Mouse (Mus musculus) heart, postnatal 0 days (tissue): ENCODE measurements around the gene Dlg2. TPM values are rescaled to one million over a fixed set of nuclear protein-coding genes. Genes with fewer than 3 reads are reported as not detected.

ENCODE experiments used
- ATAC-seq: fragments of 200-750 bp; cut with Nextera tagmentation; 2 replicates; pipeline ENCODE4 v1.8.0; 2017; ENCODE audit warnings: low read depth, moderate number of reproducible peaks, moderate library complexity; ENCODE audit not compliant: insufficient read depth
- DNase-seq: peaks from one replicate; pipeline ENCODE4 v3.0.0-alpha.2; 2016; ENCODE audit warnings: low spot score
- H3K27ac ChIP-seq: fragments of 300-500 bp; sonication (generic); 2 replicates; pipeline ENCODE4 v1.5.1; 2014; ENCODE audit warnings: low read depth, mild to moderate bottlenecking
- H3K27me3 ChIP-seq: fragments of 300-500 bp; sonication (generic); 2 replicates; pipeline ENCODE4 v1.6.1; 2014; ENCODE audit warnings: low read length, mixed read lengths; ENCODE audit not compliant: control insufficient read depth, insufficient read depth
- H3K36me3 ChIP-seq: fragments of 300-500 bp; sonication (generic); replicated peaks from 2 replicates; pipeline ENCODE4 v1.6.1; 2014; ENCODE audit warnings: low read length, mixed read lengths; ENCODE audit not compliant: control insufficient read depth, insufficient read depth
- H3K4me1 ChIP-seq: fragments of 300-500 bp; sonication (generic); 2 replicates; pipeline ENCODE4 v1.6.1; 2014; ENCODE audit warnings: antibody characterized with exemption; ENCODE audit not compliant: control insufficient read depth, insufficient read depth
- H3K4me2 ChIP-seq: fragments of 300-500 bp; sonication (generic); 2 replicates; pipeline ENCODE4 v1.6.1; 2014; ENCODE audit warnings: low read depth, mild to moderate bottlenecking, low read length, moderate library complexity
- H3K4me3 ChIP-seq: fragments of 300-500 bp; sonication (generic); 2 replicates; pipeline ENCODE4 v1.5.1; 2014; ENCODE audit warnings: low read depth, low read length
- H3K9ac ChIP-seq: fragments of 300-500 bp; sonication (generic); replicated peaks from 2 replicates; pipeline ENCODE4 v1.6.1; 2014; ENCODE audit warnings: low read depth, low read length, mixed read lengths
- H3K9me3 ChIP-seq: fragments of 300-500 bp; sonication (generic); replicated peaks from 2 replicates; pipeline ENCODE4 v1.6.1; 2016; ENCODE audit warnings: low read length; ENCODE audit not compliant: control insufficient read depth
- CTCF ChIP-seq: IDR thresholded peaks from 2 replicates; pipeline ENCODE4 v1.5.1; 2016; ENCODE audit warnings: antibody characterized with exemption, control low read depth, low read depth
- EP300 ChIP-seq: IDR thresholded peaks from 2 replicates; pipeline ENCODE4 v1.6.1; 2016; ENCODE audit warnings: antibody characterized with exemption, low read depth
- WGBS: fragments of 180-500 bp; shearing (Covaris S2); extraction: QIAGEN DNeasy Blood & Tissue Kit; methylation state at CpG from one replicate; pipeline ENCODE4 v1.1.7; 2014; 5-methylcytosine and 5-hydroxymethylcytosine counted together
- polyA plus RNA-seq: library from polyadenylated mRNA; unstranded; fragments of >200 nt; fragmentation: Nextera tagmentation; extraction: Ambion mirVana; gene quantifications from 2 replicates; pipeline ENCODE4 v1.2.1, GENCODE M21; 2015
- total RNA-seq: library from RNA; depleted of rRNA; stranded (reverse); fragments of >200 nt; gene quantifications from 2 replicates; pipeline ENCODE4 v1.2.3, GENCODE M21; 2014; ENCODE audit warnings: low replicate concordance

Gene Dlg2
- total and polyA plus RNA-seq, 2 experiments from 2014 or later: 1.3 to 2.3 TPM

DNA sequence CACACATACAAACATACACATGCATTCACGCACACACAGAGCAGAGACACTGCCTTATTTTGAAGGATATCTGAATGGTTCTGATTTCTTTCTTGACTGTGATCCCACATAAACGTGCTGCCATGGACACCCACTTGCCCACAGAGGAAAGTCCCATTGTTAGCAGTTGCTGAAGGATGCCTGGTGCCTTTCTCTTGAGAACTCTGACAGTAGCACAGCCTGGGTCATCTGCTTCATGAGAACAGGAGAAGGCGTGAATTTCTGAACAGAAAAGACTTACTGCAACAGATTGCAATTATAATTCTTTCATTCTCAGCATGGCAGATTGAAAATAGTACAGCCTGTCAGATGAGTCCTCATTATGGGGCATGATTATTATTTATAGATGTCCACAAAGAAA, 1442.6 kb downstream of the Dlg2 start:
- 68% methylated on average over 3 of the region's 3 CpGs for WGBS

GRCm38 (mm10) chr7:91919738-91920137, 1443.3 kb downstream of the Dlg2 start:
- H3K4me1 ChIP-seq: no peaks in the 10 kb centered on the region
- no peaks in the 10 kb centered on the region for H3K36me3 ChIP-seq
- DNase-seq: no peak
- TF ChIP-seq CTCF (no peak), EP300 (no peak)
- no peak overlapping the region for H3K4me2 ChIP-seq
- H3K9ac ChIP-seq: no peak overlapping the region
- WGBS: 81% methylated on average over 3 of the region's 3 CpGs
- H3K4me3 ChIP-seq: no peak overlapping the region
- no peaks in the 10 kb centered on the region for H3K9me3 ChIP-seq
- no peaks in the 10 kb centered on the region for H3K27me3 ChIP-seq
- H3K27ac ChIP-seq: no peak overlapping the region
- no peak for ATAC-seq

More for the DNA sequence above, 1442.6 kb downstream of the Dlg2 start:
- no peak overlapping the region for H3K4me2 ChIP-seq
- H3K9me3 ChIP-seq: no peaks in the 10 kb centered on the region
- no peak overlapping the region for H3K27ac ChIP-seq
- H3K9ac ChIP-seq: no peak overlapping the region
- H3K36me3 ChIP-seq: no peaks in the 10 kb centered on the region
- H3K27me3 ChIP-seq: no peaks in the 10 kb centered on the region
- TF ChIP-seq EP300: no peak
- no peak for TF ChIP-seq CTCF
- no peak for DNase-seq
- H3K4me3 ChIP-seq: no peak overlapping the region
- no peaks in the 10 kb centered on the region for H3K4me1 ChIP-seq
- no peak for ATAC-seq

GRCm38 (mm10) chr7:91934881-91935597, 1458.6 kb downstream of the Dlg2 start:
- Histone ChIP-seq H3K9ac (no peak overlapping the region), H3K27me3 (no peaks in the 10 kb centered on the region), H3K4me2 (no peak overlapping the region), H3K27ac (no peak overlapping the region), H3K4me3 (no peak overlapping the region), H3K36me3 (no peaks in the 10 kb centered on the region), H3K9me3 (no peaks in the 10 kb centered on the region), H3K4me1 (no peaks in the 10 kb centered on the region)
- TF ChIP-seq CTCF: no peak
- TF ChIP-seq EP300: no peak
- ATAC-seq (no peak), DNase-seq (no peak)
- WGBS: 61% methylated on average over 12 of the region's 12 CpGs

DNA sequence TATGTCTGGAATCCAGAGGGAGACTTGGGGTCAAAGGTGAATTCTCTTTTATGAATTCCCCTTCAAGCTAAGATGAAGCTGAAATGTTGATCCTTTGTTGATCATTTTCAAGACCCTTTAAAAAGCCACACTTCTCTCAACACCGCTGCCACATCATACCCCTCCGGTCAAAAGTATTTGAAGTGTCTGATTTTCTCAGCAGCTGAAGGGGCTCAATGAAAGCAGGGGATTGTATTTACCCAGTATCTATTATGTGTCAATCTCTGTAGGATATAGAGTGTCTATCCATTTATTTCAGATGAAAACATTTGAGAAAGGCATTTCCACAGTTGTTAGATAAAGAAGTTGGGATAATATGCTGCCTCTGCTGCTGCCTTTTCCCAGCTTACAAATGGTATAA, 1459.7 kb downstream of the Dlg2 start:
- WGBS: 84% methylated on average over 2 of the region's 2 CpGs
- no peak overlapping the region for H3K4me3 ChIP-seq
- TF ChIP-seq CTCF (no peak), EP300 (no peak)

GRCm38 (mm10) chr7:91943224-91943623, 1466.8 kb downstream of the Dlg2 start:
- WGBS: 61% methylated on average over 1 of the region's 1 CpGs
- ATAC-seq: no peak
- no peaks in the 10 kb centered on the region for H3K27me3 ChIP-seq

More for the DNA sequence above, 1459.7 kb downstream of the Dlg2 start:
- no peaks in the 10 kb centered on the region for H3K9me3 ChIP-seq
- no peak overlapping the region for H3K4me2 ChIP-seq
- H3K36me3 ChIP-seq: no peaks in the 10 kb centered on the region
- no peak overlapping the region for H3K27ac ChIP-seq
- DNase-seq: no peak
- no peak overlapping the region for H3K9ac ChIP-seq
- no peaks in the 10 kb centered on the region for H3K27me3 ChIP-seq
- ATAC-seq: no peak
- H3K4me1 ChIP-seq: no peaks in the 10 kb centered on the region

DNA sequence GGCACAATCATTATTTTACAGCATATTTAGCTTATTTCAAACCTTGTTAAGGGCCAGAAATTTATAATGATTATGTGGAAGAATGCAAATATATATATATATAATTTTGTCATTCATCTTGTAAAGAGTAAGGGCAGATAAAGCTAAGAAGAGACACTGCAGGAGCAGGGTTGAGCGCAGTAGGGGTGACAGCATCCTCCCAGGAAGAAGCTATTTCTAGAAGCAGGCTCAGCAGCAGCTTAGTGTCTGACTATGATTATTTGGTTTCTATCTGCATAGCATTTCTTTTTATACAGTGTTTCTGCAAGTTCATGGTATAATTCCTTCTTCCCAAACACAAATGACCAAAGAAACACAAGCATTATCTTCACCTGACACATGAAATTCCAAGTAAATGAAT, 1479.1 kb downstream of the Dlg2 start:
- no peak for ATAC-seq
- Histone ChIP-seq H3K27me3 (no peaks in the 10 kb centered on the region), H3K4me3 (no peak overlapping the region), H3K27ac (no peak overlapping the region), H3K9me3 (no peaks in the 10 kb centered on the region), H3K4me1 (no peaks in the 10 kb centered on the region), H3K4me2 (no peak overlapping the region), H3K9ac (no peak overlapping the region), H3K36me3 (no peaks in the 10 kb centered on the region)
- 75% methylated on average over 1 of the region's 1 CpGs for WGBS
- no peak for TF ChIP-seq CTCF
- no peak for TF ChIP-seq EP300
- no peak for DNase-seq

More at GRCm38 (mm10) chr7:91943224-91943623, 1466.8 kb downstream of the Dlg2 start:
- Histone ChIP-seq H3K27ac (no peak overlapping the region), H3K4me3 (no peak overlapping the region), H3K36me3 (no peaks in the 10 kb centered on the region), H3K9ac (no peak overlapping the region), H3K9me3 (no peaks in the 10 kb centered on the region), H3K4me2 (no peak overlapping the region), H3K4me1 (no peaks in the 10 kb centered on the region)
- no peak for DNase-seq
- TF ChIP-seq EP300: no peak
- TF ChIP-seq CTCF: no peak
